Mouse (Mus musculus): ENCODE results near the gene Btf3.

The Btf3 gene

DNA sequence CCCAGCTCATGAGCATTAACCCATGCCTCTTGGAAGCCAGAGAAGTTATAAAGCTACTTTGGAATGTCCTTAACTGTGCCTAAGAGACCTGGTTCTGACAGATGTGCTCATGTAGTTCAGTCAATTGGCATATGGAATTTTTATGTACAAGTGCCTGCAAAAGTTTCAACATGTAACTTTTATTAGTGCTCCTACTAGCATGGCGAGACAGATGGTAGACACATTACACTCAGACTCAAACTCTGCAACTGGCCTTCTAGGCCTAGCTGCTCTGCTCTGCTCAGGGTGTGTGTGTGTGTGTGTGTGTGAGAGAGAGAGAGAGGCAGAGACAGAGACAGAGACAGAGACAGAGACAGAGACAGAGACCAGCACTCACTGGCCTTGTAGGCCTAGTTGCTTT, 19.4 kb upstream of the Btf3 start:
- DNase-seq: no peak

GRCm38 (mm10) chr13:98332106-98332505, 15.3 kb upstream of the Btf3 start:
- peak; percentile 46 to 54 for DNase-seq

DNA sequence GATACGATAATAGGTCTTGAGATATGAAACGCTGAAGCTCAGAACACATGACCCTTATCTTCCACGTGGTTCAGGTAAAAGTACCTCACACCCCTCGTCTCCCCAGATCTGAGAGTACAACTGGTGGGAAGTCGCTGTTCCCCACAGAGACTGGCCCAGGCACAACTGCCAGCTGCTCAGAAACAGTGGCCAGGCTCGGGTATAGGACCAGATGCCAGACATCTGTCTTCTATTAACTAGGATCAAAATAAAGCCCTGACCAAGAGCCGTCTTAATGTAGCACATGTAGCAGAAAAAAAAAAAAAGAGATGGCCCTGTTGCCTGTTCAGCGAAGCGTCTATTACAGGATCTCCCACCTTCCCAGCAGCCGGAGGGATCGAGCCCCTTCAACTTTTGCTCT, 8.2 kb upstream of the Btf3 start:
- no peak for DNase-seq

- no peak for DNase-seq
These were observed 1.1 kb upstream of the Btf3 start for GRCm38 (mm10) chr13:98317911-98318310.

DNA sequence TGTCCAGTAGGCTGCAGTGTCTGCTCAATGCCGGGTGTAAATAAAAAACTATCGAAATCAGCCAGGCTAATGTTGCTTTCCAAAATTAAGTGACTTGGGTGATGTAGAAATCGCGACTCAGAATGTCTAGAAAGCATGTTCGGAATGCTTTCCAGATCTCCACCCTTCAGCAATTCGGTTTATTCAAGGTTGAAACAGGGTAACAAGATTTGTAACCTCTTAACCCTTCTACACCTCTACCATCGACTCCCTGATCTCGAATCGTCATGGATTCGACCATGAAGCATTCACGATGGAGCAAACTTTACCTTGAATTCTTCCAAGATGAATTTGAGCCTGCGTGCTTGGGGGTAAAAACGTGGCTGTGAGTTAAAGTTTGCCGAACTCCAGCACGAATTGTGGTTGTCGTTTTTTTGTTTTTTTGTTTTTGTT, 456 bp upstream of the Btf3 start:
- DNase-seq: no peak

DNA sequence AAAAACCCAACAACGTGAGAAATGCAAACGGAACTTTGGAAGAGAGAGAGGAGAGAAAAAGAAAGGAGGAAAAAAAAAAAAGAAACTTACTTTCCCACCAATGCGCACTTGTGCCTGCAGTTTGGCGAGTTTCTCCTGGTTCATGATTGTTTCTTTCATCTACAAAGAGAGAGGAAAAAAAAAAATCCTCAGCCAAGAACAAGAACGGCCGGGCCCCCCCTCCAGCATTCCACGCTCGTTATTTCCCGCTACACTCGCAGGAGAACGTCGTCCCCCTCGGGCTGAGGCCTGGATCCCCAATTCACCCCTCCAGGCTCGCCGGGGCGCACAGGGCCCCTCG, 696 bp downstream of the Btf3 start:
- no peak for DNase-seq

GRCm38 (mm10) chr13:98315124-98315523, 1.7 kb downstream of the Btf3 start:
- no peak for DNase-seq

- no peak for DNase-seq
These were observed 3.2 kb downstream of the Btf3 start for GRCm38 (mm10) chr13:98313631-98314030.

DNA sequence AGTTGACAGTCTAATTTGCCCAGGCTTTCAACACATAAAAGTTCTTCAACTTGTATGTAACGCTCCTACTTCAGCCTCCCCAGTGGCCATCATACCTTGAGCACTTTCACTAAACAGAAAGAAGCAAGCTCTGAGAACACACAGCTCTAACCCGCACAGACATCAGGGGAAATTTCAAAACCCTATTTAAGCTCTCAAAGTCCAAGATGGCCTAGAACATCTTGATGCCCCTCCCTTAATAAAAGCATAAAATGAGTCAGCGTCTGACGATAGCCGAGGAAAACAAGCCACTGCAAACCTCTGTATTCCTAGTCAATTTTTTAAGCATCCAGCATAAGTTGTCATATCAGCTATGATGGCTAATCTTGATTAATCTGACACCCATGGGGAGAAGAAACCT, 5.2 kb downstream of the Btf3 start:
- DNase-seq: no peak

DNA sequence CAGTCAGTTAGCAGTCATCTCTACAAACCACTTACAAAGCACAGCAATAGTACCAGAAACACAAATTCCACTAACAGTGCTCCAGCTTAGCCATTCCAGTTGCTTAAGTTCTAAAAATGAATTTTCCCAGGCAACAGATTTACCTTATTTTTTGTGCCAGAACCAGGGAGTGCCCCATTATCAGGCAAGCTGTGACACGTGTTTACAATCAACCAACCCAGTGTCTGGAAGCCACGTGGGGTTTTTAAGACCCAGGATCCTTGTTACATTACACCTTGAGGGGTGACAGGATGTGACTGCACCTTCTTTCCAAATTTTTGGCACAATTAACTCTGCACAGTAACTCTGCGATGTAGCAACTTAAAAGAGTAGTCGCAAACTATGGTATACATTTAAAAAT, 8.1 kb downstream of the Btf3 start:
- DNase-seq: no peak

- no peak for DNase-seq
These were observed 8.8 kb downstream of the Btf3 start for GRCm38 (mm10) chr13:98308004-98308403.

DNA sequence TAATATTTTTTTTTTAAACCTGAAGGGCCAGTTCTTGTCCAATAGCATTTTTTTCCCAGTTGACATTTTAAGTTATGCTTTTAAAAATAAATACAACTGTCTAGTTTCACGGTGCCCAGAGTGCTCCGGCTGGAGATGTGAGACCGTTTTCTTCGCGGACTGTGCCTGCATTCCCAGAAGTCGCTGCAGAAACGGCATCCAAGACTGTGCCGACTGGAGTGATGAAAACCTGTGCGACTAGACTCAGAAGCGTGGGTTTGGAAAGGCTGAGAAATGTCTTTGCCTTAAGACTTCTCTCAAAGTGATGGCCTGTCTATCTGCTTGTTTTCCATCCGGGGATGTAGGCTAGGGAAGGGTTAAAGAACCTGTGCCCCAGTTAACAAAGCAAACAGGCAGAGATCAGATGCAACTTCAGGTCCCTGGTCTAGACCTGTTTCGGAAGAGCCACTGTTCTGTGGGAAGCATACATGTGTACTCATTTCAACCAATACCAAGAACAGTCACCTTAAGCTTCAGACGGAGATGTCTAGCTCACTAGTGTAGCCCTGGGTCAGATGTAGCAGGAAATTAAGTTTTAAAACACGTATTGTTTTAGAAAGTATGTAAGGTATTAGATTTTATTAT, 9.8 kb downstream of the Btf3 start:
- DNase-seq: no peak

GRCm38 (mm10) chr13:98306393-98306792, 10.4 kb downstream of the Btf3 start:
- DNase-seq: no peak

DNA sequence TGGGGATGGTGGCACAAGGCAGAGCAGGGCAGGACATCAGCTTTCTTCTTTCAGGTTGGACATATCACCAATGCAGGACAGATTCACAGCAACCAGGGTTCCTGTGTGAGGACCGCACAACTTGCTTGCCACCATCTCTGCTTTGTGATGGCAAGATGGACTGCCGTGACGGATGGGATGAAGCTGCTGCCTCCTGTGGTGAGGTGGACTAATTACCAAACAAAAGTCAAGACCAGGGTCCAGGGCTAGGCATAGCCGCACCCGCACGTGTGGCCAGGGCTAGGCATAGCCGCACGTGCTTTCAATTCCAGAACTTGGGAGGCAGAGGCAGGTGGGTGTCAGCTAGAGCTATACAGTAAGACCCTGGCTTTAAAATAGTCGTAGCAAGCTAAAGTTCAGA, 11.5 kb downstream of the Btf3 start:
- DNase-seq: no peak

- peak; percentile 78 for DNase-seq
These were observed 17.7 kb downstream of the Btf3 start for GRCm38 (mm10) chr13:98298833-98299758.

- DNase-seq: no peak
These were observed 18.8 kb downstream of the Btf3 start for GRCm38 (mm10) chr13:98297883-98298482.

- DNase-seq: no peak
These were observed 20.7 kb downstream of the Btf3 start for GRCm38 (mm10) chr13:98296072-98296471.

GRCm38 (mm10) chr13:98291712-98292111, 25.1 kb downstream of the Btf3 start:
- no peak for DNase-seq

GRCm38 (mm10) chr13:98290719-98291118, 26.1 kb downstream of the Btf3 start:
- DNase-seq: no peak

DNA sequence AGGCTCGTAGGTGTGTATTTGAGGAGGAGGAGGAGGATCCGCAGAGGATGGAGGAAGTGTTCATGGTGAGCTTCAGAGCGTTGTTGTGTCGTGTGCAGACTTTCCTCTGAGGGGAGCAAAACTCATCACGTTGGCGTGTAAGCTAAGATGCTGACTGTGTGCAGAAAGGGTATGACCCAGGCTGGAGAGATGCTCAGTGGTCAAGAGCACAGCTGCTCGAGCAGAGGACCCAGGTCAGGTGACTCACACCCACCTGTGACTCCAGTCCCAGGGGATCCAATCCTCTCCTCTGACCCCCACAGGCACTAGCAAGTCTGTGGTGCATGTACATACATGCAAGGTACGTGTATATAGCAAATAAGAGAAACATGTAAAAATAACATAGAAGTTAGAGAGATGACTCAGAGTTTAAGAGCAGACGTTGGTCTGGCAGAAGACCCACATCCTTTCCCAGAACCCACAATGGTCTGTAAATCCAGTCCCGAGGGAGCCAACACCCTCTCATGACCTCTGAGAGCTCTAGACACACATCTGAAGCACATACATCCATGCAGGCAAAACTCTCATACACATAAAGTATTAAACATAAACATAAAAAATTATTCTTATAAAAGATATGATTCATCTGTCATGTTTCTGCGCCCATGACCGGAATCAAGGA, 35.7 kb downstream of the Btf3 start:
- no peak for DNase-seq

DNA sequence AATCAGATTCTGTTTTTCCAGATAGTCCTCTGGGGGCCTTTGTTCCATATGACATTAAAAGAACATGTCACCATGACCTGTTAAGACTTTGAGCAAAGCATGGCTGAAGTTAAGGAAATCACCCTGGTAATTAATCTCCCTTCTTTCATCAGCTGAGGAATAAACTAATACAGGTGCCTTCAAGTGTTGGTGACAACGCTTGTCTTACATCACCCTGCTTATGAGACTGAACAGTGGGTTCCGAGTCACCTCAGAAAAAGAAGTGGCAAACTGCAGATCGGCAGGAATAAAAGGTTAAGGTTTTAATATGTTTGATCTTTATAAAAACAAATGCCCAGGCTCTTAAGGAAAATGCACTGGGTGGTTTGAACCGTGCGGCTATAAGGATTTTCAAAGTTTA, 37.1 kb downstream of the Btf3 start, which contains the start of gene Gm21976:
TSS of gene Gm21976 (plus strand) at position 202 of the 400 bp plus-strand sequence.
- no peak for DNase-seq

- no peak for DNase-seq
These were observed 39.3 kb downstream of the Btf3 start for GRCm38 (mm10) chr13:98277501-98277900.

DNA sequence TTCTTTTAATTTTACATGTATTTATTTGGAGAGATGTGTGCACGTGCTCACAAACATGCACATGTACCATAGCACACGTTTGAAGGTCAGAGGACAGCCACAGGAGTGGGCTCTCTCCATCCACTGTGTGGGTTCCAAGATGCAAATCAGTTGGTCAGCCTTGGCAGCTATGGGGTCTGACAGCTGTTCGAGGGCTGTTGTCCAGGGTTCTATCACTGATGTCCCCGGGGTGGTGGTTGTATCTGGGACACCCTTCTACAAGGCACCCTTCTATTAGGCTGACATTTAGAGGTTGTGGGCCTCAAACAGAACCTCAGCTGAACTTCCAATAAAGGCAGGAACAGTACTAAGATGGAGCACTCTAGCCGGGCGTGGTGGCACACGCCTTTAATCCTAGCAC, 40.6 kb downstream of the Btf3 start:
- no peak for DNase-seq

Measured in B cell, adult 2 months (primary cell).